Mouse (Mus musculus) ZHBTc4 (cell line): ENCODE results near the gene Abca14.

Source experiments
- DNase-seq: peaks from one replicate; pipeline ENCODE4 v3.0.0-alpha.2; 2011; ENCODE audit warnings: low read depth, low spot score

Abca14 gene

GRCm38 (mm10) chr7:120203789-120204188 lies at the start of gene Abca14:
TSS of gene Abca14 (plus strand) at chr7:120203961.
- peak; percentile 89 for DNase-seq

DNA sequence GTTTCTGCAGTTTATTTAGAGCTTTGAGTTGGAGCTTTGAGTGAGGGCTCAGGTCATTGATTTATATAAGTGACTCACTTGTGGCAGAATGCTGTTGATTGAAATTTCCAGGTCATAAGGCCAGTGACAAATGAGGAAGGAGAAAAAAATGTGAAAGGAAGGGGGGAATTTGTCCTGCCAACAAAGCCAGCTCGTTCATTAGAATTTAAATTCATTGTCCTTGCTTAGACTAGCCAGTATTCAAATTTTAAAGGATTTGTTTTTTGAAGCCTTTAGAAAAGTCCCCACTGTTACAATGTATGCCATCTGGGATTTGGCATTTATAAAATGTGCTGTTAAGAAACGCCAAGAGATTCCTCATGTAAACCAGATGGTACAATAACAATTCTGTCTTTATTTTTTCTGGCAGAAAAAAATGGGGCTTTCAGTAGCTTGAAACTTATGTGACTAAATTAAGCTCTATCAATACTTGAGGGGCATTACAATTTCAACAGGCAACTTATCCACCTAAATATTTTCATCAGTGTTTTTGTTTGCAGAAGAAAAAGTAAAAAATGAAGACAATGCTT lies 46.8 kb upstream of the Abca14 start:
- DNase-seq: no peak

DNA sequence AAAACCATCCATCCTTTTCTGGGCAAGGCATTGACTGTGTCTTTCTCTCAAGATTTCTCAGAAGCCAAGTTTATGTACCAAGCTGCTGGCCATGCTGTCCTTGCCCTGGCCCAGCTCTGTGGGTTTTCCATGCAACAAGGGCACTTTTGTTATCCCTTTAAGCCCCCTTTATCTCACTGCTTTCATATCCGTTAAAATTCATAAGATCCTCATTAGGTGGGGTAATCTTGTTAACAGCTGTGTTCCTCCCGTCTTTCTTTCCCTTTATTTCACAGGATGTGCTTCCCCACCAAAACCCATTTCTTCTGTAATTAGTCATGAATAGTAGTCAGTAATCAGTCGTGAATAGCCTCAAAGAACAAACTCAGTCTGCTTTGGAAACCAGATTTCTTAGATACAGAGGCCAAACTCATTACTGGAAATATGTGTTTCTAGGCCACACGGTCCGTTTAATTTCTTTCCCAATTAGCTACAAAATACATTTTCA lies 46.1 kb upstream of the Abca14 start:
- no peak for DNase-seq

DNA sequence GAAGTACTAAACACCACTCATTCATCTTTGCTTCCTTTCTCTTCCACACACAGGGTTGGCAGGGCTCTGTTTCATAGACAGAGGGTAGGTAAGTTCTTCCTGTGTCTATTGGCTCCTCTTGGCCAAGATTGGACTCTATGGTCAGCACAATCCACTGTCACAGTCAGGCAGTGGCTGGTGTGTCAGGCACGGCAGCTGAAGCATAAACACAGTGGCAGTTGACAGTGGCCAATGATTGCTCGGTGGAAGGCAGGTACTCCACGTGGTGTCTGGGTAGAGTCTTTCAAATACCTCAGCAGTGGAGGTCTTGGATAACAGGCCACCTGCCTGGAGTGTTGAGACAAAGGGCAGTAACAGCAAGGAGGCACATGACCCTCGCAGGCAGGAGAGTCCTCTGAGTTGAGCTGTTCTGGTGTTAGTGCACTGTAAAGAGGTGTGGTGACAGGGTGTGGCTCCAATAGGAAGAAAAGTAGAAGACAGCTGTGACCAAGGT lies 45.6 kb upstream of the Abca14 start:
- peak; percentile 93 for DNase-seq

- no peak for DNase-seq
Observed at GRCm38 (mm10) chr7:120163581-120164251, 40.0 kb upstream of the Abca14 start.

- DNase-seq: no peak
Observed at GRCm38 (mm10) chr7:120172188-120172700, 31.5 kb upstream of the Abca14 start.

DNA sequence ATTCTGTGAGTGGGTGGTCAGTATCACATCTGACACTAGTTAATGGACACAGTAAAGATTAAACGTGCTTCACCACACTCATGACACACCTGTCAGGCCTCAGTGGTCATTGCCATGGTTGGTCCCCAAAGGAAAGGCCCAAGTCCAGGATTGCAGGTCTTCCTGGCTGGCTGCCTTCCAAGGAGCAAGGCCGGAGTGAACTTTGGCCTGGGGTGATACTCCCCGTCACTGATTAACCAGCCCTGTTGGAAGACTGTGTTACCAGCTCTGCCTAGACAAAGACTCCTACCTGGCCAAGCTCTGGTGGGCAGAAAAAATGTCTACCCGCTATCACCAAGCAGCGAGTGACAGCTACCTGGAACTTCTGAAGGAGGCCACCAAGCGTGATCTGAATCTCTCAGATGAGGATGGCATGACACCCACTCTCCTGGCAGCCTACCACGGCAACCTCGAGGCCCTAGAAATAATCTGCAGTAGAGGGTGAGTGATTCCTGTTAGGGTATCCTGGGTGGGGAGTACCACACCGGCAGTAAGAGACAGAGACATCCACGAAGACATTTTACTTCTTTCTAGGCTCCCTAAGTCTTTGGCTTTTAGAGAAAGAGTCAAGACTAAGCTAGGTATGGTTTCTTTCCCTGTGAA lies 30.0 kb upstream of the Abca14 start, which contains the start of gene Anks4b:
TSS of gene Anks4b (plus strand) at position 256 of the 642 bp plus-strand sequence.
- no peak for DNase-seq

GRCm38 (mm10) chr7:120174723-120175504 lies 28.8 kb upstream of the Abca14 start:
- DNase-seq: no peak

DNA sequence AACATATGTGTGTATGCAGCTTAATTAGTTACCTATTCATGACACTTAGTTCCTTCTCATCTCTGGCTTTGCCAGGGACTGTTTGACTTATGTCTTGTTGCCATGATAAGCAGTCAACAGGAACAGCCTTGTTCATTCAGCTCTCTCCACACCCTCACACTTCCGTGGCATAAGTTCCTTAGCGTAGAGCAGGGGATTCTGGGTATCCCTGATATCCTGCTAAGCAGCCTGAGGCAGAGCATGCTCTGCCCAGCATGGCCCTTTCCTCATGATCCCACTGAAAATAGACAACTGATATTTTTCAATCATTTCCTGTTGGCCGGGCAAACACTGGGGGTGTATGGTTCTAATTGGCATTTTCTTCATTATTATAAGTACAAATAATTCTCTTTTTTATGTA lies 26.1 kb upstream of the Abca14 start:
- no peak for DNase-seq

- no peak for DNase-seq
Observed at GRCm38 (mm10) chr7:120178935-120179334, 24.8 kb upstream of the Abca14 start.

GRCm38 (mm10) chr7:120180547-120180946 lies 23.2 kb upstream of the Abca14 start:
- no peak for DNase-seq

DNA sequence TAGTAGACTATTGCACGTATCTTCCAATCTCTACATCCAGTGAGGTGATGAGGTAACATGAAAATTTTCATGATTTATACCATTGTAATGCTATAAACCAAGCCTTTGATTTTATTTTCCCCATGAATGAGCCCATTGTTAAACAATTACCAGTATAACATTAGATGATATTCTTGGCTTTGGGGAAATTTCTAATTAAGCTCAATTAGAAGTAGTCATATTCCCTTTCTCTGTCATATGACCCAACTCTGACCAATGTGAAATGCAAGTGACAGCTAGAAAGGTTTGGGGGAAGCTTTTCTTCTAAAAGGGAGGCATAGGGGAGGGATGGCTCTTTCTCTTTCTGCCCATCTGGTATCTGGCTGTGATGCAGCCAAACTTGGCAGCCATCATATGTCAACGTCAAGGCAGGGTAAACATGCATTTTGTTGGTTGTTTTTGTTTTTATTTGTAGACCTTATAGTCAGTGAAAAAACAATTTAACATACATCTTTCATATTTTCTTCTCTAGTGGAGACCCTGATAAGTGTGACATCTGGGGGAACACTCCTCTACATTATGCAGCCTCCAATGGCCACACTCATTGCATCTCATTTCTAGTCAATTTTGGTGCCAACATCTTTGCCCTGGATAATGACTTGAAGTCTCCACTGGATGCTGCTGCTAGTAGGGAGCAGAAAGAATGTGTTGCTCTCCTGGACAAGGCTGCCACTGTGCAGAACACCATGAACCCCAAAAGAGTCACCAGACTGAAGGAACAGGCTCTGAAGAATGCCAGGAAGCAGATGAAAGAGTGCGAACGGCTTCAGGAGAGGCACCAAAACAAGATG lies 22.1 kb upstream of the Abca14 start:
- DNase-seq: no peak

DNA sequence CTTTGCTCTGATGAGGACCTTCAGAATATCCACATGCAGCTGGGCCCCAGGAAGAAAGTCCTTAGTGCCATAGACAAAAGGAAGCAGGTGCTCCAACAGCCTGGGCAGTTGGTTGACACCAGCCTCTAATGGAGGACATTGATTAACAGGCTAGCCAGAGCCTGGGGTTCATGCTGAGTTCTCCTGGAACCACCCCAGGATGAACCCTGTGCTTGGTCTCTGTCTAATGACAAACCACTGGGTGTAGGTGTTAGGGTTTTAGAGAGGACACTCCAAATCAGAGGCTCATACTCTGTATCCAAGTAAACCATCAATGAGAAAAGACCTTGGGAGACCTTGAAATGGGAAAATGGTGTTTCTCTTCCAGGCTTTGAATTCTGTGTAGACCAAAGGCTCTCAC lies 20.9 kb upstream of the Abca14 start:
- DNase-seq: no peak

GRCm38 (mm10) chr7:120188946-120189345 lies 14.8 kb upstream of the Abca14 start:
- no peak for DNase-seq

DNA sequence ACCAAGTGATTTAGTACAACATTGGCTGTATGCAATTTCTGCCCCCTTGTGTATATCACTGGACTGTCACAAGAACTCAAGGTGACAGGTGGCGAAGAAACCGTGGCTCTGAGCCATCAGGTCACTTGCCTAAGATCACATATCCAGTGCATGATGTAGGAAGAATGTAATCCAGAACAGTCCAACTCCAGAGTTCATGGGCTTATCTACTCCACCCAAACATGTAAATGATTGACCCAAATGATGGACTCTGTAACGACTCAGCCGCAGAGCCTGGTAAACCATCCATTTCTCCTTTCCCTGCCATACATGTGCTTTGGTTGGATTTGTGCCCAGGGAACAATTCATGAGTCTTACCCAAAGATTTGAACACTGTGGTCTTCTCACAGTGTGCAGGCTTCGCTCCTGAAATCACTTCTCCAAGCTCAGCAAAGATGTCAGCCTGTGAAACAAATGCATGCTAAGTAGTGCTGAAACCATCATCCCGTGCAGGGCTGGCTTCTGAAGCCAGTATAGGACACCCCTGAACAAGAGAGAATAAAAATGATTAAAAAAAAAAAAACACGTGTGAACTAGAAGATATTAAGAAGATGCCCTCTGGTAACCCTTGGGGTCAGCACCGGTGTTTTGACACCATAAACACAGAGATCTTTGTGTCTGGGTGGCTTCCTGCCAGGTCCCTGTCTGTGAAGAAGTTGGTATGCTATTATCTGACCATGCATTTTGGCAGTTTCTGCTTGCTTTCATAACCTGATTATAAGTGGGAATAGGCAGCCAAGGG lies 14.2 kb upstream of the Abca14 start:
- DNase-seq: no peak

DNA sequence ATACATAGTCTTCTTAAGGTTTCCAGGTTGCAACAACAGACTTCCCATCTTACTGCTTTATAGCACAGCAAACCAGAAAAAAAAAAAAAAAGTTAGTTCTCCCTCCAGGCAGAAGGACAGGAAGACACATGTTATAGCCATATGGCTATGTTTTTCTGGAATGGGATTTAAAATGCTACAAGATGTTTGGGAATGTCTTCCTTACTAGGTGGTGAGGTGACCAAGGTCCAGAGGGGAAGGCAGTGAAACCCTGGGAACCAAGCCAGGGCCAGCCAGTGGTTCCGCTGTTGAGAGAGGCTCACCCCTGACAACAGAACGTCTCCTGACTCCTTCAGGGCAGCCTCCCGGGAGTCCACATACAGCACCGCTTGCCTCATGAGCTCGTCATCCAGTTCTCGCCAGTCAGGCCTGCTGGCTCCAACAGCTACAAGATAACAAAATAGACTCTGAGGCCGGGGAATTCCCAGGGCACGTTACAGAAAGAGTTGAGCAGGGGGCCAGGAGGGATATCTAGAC lies 13.6 kb upstream of the Abca14 start:
- no peak for DNase-seq

GRCm38 (mm10) chr7:120192207-120192606 lies 11.6 kb upstream of the Abca14 start:
- DNase-seq: no peak

DNA sequence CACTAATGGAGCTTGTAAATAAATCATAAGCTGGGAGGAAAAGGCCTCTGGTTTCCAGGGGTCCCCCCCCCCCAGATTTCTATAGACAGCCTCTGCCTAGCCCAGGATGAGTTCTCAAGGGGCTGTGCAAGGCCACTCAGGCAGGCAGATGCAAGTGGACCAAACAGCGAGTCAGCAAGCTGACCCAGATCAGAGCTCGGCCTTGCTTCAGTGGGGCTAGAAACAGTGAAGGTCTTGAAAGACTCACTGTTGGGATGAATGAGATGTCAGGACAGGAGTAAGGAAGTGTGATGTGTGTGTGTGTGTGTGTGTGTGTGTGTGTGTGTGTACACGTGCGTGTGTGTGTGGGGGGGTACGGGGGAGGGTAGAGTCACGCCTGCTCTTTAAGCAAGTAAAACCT lies 10.9 kb upstream of the Abca14 start:
- no peak for DNase-seq

- DNase-seq: peak; percentile 14
Observed at GRCm38 (mm10) chr7:120195207-120195606, 8.6 kb upstream of the Abca14 start.
